Mouse (Mus musculus) adrenal gland, adult (tissue): Measurements from ENCODE around the gene Rab35.

Source experiments
- DNase-seq, 2 experiments: peaks; one replicate each; pipeline ENCODE4 v3.0.0; 2022 to 2023; ENCODE audit warnings: low spot score in 1 of 2; ENCODE audit not compliant: inconsistent age in 2 of 2

Rab35 gene

DNA sequence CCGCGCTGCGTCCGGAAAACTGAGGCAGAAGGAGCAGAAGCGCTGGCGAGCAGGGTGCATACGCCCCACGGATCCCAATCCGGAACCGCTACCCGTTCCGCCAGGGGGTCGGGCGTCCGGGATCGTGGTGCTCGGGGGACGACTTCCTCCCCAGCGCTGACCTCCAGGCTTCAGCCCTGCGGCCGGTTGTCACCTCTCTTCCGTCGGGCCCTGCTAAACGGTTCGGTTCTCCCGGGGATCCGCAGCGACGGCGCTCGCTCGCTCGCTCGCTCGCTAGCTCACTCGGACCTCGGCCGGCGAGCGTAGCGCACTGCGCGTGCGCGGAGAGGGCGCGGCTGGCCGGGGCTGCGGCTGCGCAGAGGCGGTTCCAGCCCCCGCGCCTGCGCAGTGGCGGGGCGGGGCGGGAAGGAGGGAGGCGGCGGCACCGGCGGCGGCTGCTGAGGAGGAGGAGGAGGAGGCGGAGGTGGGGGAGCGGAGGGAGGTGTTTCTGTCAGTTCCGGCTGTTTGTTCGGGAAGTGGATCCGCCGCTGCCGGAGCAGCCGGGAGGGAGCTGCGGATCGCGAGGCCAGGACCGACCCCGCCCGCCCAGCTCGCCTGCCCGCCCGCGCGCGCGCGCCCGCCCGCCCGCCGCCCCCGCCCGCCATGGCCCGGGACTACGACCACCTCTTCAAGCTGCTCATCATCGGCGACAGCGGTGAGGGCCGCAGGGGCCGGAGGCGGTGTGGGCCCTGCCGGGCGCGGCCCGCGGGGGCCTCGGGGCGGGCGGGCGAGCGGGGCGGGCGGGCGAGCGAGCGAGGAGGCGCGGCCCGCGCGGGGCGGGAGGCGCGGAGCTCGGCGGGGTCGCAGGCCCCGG is at the start of gene Rab35:
Gene Rab35, plus strand, starts transcription at position 404 of the 853 bp plus-strand sequence.
- peak; percentile 97 to 98 for DNase-seq

DNA sequence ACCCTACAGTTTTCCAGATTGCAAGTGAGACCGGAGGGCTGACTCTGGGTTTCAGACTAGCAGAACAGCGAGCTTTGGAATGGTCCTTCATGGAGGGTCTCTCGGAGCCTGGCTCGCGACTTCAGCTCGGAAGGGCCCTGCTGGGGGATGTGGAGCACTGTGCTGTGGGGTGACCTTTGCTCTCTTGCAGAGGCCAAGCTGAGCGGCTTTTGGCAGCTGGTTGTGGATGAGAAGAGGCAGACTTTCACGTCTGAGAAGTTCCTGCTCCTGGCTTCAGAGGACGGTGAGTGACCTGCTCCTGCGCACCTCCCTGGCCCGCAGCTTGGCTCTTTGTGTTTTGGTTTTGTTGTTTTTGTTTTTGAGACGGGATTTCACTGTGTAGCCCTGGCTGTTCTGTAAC is 46.1 kb upstream of the Rab35 start:
- DNase-seq: no peak

DNA sequence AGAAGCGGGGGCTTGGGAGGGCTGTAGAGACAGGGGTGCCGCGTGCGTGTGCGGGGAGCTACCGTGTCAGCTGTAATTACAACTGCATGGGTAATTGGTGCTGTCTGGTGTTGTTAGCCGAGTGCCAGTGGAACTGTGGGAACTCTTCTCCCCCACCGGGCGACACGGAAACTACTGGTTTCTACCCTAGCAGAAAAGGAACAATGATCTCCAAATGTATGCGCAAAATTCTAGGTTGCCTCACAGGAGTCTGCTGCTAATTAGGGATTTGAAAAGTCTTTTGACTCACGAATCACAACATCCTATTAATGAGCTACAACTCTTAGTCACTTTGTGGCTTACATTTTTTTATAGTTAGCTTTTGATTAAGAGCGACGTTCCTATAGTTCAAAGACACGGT is 45.5 kb upstream of the Rab35 start:
- no peak for DNase-seq

- DNase-seq: no peak
These were observed 44.9 kb upstream of the Rab35 start for GRCm38 (mm10) chr5:115586780-115587179.

DNA sequence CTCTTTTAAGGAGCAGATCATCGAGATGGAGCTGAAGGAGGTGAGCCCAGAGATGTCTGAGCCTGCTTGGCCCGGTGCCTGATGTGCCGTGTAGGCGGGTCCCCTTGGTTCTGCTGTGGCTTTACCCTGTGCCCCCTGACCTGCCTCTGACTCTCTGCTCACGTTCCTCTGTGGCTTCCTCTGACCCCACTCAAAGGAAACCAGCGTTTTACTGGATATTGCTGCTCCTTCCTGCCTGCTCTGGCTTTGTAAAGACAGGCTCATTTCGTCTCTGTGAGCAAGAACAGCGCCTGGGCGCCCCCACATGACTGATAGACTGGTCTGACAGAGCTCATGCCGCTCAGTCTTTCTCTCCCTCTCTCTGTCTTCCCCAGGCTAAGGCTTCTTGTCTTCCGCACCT is 40.7 kb upstream of the Rab35 start:
- no peak for DNase-seq

GRCm38 (mm10) chr5:115591506-115591905 is 40.2 kb upstream of the Rab35 start:
- DNase-seq: no peak

DNA sequence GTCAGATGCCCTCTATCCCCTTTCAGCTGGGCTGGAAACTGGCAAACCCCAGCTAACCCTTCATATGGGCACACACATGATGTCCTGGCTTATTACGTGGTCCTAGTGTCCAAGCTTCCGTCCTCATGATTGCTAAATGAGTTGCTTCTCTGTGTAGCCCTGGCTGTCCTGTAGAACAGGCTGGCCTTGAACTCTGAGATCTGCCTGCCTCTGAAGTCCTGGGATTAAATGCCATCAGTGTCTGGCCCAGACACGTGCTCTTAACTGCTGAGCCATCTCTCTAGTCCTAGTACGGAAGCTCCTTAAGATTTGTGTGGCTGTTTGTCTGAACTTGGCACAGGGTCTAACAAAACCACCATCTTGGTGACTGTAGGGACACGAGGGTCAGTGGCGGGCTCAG is 28.1 kb upstream of the Rab35 start:
- DNase-seq: peak; percentile 70 to 73

DNA sequence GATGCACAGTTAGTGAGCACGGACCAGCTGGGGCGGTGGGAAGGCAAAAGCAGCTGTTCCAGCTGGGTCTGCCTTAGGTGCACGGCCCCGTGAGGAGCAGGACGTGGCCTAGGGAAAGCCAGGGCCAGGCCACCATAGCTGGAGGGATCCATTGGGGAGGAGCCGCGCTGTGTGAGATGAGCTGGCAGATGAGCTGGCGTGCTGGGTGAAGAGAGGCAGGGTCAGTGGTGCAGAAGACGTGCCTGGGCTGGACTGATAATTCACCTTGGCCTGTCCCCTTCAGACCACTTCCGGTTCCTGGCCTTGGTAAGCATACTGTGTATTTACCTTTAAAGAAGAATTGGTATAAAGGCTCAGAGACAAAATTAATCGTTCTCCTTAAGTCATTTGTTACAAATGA is 20.1 kb upstream of the Rab35 start:
- DNase-seq: peak in 1 of 2 experiments; percentile 58

- DNase-seq: no peak
These were observed 18.4 kb upstream of the Rab35 start for GRCm38 (mm10) chr5:115613332-115613731.

DNA sequence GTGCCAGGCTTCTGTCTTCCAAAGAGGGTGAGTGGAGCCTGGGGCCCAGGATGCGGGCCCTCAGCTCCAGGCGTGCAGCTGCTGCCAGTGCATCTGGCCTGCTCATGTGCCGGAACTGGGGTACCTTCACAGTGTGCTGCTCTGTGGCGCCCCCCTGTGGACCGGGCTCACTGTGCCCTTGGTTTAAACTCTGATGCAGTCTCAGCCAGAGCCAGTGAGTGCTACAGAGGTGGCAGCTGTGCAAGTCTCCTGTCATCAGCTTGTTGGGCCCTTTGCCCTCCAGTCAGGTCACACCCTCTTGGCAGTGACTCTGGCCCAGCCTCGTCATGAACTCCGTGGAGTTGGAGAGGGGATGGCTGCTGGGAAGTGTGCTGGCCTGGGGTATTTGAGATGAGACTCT is 16.8 kb upstream of the Rab35 start:
- peak; percentile 40 to 71 for DNase-seq

DNA sequence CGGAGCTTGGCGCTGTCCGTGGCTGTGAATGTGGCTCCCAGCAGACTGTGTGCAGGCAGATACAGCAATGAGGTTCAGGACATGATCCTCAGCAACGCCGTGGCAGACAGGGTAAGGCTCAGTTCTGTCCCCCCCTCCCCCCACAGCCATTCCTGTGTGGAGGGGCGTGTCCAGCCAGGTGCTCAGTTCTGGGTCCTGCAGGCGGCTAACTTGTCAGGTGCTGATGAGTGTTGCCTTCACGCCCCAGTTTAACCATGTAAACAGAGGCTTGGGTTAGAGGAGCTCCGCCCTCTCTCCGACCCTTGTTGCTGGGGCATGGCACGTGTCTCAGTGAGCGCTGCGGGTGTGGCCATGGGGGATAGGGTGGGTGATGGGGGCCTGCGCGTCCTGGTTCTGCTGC is 12.0 kb upstream of the Rab35 start:
- no peak for DNase-seq

DNA sequence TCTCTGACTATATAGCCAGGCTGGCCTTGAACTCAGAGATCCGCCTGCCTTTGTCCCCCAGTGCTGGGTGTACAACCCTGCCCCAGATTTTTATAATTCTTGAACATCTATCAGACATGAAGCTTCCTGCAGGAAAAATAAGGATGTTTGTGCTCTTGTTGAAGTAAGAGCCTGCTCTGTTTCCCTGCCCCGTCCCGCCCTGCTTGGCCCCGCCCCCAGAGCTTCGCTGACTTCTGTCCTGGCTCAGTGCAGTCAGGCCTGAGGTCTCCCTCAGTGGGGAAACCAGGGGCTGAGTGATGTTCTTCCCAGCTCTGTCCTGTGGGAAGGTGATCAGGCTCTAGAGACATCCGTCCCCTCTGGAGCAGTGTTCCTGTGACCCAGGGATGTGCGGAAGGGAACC is 9.0 kb upstream of the Rab35 start:
- DNase-seq: no peak

DNA sequence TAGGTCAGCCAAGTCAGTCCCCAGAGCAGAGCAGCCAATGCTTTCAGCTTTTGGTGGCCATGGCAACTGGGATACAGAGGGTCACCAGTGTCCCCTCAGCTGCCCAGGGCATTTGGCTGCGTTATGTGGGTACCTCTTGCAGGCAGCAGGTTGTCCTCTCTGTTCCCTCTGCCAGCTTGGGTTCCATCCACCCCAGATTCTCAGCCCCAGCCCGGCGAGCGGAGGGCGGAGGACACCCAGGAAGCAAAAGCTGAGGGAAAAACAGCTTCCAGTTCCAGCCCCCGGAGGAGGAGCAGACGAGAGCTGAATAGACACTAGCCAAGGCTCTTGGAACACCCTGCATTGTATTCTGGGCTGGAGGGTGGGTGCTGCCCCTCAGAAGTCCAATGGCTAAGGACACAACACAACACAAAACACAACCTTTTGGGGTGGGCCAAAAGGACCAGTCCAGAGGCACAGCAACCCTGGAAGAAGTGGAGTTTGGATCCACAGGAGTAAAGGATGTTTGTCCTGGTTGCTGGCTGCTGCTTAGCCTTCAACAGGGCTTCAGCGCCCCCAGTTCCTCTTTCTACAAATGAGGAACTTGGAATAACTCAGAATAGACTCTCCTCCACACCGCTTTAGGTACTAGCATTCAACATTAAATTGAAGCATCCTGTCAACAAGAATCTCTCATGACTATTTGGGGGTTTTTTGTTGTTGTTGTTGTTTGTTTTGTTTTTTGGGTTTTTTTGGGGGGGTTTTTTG is 7.8 kb upstream of the Rab35 start:
- no peak for DNase-seq

- DNase-seq: no peak
These were observed 5.3 kb upstream of the Rab35 start for GRCm38 (mm10) chr5:115626237-115626886.

DNA sequence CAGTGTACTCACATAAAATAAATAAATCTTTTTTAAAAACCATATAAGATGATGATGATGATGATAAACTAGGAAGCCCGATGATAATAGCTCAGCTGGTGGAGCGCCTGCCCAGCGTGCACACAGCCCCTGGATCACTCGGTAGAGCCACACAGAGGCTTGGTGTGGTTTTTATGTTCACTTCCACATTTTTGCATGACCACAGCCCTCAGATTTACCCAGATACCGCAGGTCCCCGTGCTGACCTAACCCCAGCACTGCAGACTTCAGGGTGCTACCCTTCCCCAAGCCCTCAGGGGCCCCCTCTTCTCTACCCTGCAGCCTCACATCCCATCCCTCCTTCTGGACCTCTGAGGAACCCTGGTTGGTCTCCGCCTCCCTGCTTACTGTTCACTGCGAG is 3.6 kb upstream of the Rab35 start:
- no peak for DNase-seq

- no peak for DNase-seq
These were observed 2.0 kb upstream of the Rab35 start for GRCm38 (mm10) chr5:115629672-115630071.

DNA sequence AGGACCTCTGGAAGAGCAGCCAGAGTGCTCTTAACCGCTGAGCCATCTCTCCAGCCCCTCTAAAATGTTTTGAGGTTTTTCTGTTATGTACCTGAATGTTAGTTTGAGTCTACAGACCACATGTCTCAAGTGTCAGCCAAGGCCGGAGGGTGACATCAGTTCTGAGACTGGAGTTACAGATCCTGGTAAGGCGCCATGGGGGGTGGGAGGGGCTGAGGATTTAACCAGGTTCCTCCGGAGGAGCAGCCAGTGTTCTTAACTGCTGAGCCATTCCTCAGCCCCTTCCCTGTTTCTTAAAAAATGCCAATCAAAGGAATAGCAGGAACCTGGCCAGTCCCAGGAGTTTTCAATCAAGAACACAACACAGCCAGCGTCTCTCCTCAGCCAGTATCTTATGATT is 1.4 kb upstream of the Rab35 start:
- DNase-seq: no peak

GRCm38 (mm10) chr5:115632358-115632714 is 628 bp downstream of the Rab35 start:
- DNase-seq: peak; percentile 63 to 81

GRCm38 (mm10) chr5:115633060-115633459 is 1.4 kb downstream of the Rab35 start:
- DNase-seq: peak in 1 of 2 experiments; percentile 51

GRCm38 (mm10) chr5:115634046-115634445 is 2.3 kb downstream of the Rab35 start:
- no peak for DNase-seq

DNA sequence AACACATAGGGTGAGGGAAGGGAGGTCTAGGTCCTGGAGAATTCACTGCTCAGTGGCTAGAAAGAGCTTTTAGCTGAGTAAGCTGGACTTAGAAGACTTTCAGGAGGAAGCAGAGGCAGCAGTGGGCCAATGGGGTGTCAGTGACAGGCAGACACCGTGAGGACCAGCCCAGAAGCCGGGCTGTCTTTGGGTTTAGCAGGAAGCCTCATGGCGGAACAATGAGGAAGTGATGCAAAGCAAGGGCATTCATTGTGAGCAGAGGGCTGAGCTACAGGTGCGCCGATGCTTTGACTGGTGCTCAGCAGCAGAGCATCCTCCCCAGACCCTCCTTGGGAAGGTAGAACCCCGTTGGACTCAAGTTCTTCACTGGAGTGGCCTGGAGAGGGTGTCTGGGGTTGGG is 3.8 kb downstream of the Rab35 start:
- no peak for DNase-seq

DNA sequence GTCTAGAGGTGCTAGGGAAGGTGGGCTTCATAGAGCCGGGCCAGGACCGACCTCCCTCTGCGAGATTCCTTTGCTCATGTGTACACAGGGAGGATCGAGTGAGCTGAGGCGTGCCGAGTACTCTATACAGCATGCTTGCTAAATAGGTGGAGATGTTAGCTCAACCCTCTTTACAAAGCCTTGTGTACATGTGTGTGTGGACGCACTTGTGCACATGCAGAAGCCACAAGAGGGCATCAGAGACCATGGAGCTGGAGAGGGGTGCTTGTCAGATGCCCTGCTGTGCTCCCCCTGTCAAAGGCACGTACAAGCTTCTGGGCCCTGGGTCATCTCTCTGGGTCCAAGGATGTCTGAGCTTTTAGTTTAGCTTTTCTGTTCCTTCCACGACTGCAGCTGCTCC is 12.5 kb downstream of the Rab35 start:
- DNase-seq: peak in 1 of 2 experiments; percentile 24
